Mouse (Mus musculus) right cerebral cortex, postnatal 36 days (tissue): ENCODE results near the gene Mgme1.

Experiments used
- DNase-seq, 2 experiments: peaks; one replicate each; pipeline ENCODE4 v3.0.0; 2022; ENCODE audit warnings: low spot score in 2 of 2, mixed read lengths in 1 of 2

The Mgme1 gene

DNA sequence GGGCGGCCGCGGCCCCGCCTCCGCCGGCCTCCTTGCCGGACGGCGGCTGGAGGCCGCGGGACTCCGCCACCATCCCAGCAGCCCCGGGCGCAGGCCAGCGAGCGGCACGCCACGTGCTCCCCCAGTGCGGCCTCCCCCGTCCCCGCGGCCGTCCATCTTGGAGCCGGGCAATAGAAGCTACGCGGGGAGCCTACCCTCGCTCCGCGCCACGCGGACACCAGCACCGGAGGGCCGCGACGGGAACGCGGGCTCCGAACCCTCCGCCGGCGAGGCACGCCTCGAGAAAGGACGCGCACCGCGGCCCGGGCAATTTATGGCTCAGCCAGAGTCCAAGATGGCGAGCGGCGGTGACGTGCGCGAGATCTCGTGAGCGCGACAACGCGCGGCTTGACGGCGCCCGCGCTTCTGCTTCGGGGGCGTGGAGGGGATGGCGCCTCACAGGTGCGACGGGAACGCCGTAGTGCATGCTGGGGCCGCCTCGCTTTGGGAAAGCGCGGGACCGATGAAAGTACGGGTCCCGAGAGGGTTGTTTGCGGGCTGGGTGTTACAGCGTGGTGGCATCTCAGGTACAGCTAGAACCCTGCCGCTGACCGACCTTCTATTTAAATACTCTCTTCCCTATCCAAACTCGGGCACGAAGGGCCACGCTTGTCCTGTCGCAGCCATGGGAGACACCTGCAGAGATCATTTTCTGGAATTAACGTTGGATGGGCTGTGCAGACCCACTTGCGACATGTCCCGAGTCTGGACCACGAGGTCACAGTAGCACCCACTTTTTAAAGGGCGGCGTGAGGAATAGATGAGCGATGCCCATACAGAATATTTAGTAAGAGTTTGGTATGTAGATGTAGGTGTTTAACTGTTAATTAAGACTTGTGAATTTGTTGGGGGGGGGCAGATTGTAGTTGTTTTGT, at the start of gene Mgme1, which contains the start of gene Snx5:
Gene Mgme1, plus strand, starts transcription at position 157 of the 914 bp plus-strand sequence.
Gene Snx5, minus strand, starts transcription at position 400 of the 914 bp plus-strand sequence.
- DNase-seq, result peak; percentile 92 to 94

DNA sequence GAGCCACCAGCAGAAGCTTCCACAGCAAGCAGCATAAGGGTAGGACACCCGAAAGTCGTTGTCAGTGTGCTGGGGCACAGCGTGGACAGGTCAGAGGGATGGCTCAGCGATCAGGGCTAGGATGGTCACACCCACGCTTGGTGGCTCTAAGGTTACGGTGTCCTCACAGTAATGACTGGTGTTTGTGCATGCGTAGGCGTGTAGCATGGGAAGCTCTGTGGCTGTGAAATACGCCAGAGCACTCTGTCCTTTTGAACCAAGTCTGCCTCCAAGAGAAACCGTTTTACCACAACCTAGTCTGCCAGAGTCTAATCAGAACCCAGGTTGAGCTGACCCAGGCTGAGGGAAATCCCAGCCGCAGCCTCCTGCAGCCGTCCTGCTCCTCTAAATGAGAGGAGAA, 46.1 kb upstream of the Mgme1 start:
- no peak for DNase-seq

DNA sequence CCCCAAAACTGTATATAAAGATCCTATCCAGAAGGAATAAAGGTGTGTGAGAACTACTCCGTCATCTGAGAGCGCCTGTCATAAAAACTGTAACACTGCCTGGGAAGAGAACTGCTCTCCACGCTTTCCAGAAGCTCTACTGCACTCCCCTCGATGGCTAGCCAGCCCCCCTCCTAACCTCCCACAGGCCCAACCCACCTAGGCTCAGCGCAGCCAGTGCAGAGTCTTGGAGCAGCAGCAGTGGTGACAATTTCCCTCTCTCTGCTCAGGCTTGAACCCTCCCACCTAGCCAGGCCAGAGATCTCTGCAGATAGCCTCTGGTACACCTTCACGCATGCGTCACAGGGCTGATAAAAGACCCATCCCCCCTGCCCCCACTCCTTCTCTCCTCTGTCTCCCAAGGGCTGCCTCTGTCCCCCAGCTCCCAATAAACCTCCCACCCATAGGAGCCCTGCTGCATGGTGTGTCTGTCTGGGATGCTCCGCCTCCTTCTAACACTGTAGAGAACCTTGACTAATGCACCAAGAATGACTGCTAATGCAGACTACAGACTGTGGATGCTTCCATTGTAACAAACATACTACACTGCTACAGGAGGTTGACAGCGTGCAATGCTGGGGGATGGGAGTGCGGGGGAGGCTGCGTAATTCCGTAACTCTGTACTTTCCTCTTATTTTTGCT, 43.4 kb upstream of the Mgme1 start:
- no peak for DNase-seq

DNA sequence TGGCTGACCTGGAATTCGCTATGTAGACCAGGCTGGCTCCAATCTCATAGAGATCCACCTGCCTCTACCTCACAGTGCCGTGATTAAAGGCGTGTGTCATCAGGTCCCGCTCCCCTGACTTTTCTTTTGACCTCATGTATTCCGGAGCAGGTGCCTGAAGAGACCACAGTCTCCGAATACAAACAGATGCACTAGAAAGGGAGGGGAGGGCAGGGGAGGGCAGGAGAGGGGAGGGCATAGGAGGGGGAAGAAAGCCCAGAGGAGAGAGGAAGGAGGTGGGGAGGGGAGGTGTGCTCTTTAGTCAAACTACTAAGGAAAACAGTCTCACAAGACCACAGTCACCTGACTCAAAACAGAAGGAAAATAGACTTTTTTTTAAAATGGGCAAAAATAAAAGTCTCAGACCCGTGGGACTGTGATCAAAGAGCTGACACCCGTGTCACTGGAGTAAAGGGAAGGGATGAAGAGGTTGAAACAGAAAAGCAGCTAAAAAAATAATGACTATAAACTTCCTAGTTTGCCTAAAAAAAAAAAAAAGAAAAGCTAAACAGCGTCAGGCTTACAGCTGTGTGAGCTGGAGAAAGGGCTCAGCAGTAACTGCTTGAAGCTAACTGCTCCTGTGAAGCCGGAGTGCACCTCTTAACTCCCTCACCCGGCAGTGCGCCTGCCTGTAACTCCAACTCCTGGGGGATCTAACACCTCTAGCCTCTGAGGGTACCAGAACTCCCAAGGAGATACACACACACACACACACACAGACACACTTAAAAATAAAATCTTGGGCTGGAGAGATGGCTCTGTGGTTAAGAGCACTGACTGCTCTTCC, 41.7 kb upstream of the Mgme1 start:
- no peak for DNase-seq

DNA sequence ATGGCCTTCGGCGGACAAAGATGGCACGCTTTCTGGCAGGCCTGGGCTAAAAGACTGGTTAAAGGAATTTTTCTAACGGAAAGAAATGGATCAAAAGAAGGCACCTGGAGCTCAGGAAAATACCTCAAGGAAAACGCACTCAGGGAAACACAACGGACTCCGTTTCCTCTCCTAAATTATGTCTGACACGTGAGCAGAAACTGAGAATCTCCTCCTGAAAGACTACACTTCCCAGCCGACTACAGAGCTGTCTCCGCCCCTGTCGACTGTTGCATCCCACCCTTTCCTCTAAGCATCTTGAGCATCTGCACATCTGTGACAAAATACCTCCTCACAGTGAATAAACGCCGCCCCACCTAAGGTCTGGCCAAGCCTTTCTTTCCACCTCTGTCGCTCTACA, 40.8 kb upstream of the Mgme1 start:
- no peak for DNase-seq

DNA sequence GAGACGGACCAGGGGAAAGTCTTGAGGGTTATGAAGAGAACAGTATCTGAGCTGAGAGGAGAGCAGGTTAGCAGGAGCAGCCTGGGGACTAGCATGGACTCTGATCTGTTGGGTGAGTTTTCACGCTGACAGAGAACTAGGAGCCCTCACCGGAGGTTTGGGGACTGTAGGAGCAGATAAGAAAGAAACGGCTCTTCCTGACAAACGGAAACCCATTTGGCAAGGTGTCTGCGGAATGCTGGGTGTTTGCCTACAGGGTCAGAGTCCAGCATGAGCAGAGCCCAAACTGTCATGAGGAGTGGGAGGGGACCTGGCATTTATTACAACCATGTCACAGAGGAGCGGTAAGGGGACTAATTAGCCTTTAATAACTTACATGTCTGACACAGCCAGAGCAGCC, 40.0 kb upstream of the Mgme1 start:
- DNase-seq, result no peak

DNA sequence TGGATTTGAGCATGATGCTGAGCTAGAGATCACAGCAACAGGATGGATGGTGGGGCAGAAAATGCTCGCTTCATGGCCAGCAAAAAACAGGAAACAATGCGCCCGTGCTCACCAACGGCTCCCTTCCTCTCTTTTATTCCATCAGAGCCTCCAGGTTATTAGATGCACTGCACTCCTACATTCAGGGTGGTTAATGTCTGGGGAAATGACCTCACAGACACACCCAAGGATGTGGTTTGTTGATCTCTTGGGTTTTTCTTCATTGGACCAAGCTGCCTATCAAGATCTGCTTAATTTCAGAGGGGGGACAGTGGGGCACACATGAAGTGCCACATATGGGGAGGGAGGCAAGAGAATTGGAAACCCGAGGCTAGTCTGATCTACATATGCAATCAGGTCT, 39.3 kb upstream of the Mgme1 start:
- DNase-seq, result no peak

DNA sequence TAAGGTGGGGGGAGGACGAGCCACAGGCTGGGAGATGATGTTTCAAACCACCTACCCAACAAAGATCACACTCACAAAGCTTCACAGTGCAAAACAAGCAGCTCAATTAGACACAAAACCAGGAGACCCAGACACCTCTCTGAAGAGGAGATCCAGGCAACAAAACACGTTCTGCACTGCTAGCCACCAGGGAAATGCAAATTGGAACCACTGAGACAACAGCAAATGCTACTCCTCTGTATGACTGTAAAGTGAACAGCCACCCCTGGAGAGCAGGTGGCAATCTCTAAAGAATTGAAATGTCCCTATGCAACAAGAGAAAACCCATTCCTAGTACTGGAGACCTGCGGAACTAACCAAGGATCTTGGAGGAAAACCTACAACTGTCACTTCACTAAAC, 36.9 kb upstream of the Mgme1 start:
- DNase-seq, result no peak

DNA sequence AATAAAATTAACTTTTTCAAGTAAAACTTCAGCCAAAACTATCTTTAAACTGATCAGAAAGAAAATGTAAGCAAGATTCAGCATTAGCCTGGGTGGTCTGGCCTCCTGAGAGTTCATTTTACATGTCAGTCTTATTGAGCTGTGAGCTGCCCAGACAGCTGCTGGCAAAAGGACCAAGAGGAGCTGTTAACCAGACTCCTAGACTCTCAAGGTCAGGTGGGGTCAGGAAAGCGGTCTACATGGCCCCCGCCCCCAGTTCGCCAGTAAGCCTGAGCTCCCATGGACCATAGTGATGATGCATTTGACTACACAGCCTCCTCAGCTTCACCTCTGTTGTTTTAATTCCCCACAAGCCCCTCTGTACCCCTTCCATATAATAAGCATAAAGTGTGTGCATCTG, 34.7 kb upstream of the Mgme1 start:
- DNase-seq, result no peak

DNA sequence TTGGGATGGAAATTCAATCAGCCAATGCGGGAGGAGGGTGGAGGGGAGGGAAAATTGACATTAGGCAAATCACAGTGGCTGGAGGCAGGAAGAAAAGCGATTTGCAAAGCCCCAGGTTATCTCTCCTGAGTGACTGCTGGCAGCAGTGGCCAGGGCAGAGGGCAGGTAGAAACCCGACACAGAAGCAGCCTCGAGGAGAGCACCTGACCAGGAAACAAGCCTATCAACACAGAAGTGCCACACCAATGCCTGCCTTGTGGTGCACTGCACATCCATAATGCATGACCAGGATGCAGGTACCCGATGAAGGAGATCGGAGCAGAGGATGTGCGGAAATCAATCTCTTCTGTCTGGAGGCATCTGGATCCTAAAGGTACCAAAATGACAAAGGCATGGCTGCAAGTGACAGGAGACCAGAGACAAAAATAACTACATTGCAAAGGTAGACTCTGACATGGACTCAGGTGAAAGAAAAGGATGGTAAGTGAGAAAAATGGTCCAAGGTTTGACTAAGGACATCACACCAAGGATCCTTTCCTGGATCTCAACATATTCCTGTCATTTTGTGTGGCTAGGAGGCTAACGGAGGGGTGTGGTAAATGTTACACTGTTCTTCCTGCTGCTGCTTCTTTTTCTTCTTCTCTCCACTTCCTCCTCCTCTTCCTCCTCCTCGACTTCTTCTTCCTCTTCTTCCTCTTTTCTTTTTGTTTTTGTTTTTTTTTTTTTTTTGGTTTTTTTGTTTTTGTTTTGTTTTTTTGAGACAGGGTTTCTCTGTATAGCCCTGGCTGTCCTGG, 33.5 kb upstream of the Mgme1 start:
- no peak for DNase-seq

DNA sequence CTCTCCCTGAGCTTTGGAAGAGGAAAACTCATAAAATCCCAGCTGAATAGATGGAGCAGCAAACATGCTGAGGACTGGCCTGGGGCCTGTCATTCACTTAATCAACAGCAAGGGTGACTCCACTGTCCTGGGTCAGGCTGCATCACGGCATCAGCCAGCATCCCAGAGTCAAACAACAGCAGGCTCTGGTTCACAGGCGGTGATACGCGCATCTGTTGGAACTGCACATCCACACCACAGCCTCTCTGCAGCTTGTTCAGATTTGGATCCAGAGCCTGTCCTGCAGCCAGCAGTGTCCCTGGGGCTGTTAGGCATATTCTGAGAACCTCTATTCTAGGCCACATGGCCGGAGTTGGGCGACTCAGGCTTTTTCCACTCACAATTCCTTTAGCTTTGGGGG, 32.1 kb upstream of the Mgme1 start:
- no peak for DNase-seq

DNA sequence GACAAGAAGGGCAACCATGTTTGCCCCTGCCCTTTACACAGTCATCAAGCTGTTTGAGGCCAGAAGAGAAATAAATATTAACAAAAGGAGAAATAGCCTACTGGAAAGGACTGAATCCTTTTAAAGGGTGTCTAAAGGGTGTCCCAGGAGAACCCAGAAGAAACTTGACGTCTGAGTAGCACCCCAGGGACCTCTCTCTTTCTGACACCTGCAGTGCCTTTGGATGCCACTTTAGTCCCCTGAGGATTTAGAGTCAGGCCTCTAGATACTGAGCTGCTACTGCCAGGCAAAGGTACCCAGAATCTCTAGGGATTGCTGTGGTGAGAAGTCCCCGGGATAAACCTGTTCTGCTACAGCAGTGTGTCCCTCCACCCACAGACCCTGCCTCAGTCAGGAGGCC, 31.1 kb upstream of the Mgme1 start:
- DNase-seq, result no peak

DNA sequence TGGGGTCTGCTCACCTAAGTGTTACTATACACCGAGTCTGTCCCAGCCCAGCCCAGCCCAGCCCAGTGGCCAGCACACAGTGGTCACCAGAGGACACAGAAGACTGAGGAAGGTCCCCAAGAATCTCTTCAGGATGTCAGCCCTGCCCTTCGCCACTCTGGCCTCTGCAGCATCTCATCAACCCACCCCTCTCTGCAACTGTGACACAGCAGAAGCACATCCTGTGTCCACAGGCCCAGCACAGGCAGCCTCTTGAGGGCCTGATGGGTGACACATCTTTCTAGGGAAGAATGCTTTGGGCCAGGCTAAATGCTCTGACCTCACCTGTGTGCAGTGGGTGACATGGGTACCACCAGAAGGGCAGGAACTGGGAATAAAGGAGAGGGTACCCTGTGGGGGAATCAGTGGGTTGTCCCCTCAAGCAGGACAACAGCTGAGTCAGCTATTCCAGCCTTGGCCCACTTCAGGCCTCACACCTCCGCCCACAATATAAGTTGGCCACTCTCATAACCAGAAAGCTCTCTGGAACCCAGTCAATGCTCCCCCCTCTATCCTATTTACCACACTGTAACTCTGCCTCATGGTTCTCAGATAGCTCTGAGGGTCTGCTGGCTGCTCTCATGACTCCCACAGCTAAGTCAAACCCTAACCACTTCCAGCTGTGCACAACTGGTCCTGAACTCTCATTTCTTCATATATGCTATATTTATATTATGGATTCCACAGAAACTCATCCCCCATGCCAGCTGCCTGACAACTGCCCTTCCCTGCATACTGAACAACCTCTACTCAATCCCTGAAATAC, 30.2 kb upstream of the Mgme1 start:
- no peak for DNase-seq

DNA sequence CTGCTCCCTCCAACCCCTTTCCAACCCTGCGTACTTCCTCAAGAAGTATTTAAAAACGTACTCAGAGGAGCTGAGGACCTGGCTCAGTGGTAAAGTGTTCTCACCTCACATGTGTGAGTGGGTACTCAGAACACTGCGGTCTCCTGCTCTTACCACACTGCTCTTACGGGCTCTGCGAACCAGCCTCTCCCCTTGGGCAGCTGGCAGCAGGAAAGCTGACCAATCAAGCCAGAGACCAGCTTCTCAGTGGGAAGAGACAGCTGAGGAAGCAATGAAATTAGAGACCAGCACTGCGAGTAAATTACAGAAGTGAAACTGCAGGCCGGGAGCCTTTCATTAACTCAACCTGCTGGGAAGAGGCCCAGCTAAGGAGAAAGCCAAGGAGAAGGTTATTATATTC, 25.0 kb upstream of the Mgme1 start:
- no peak for DNase-seq

DNA sequence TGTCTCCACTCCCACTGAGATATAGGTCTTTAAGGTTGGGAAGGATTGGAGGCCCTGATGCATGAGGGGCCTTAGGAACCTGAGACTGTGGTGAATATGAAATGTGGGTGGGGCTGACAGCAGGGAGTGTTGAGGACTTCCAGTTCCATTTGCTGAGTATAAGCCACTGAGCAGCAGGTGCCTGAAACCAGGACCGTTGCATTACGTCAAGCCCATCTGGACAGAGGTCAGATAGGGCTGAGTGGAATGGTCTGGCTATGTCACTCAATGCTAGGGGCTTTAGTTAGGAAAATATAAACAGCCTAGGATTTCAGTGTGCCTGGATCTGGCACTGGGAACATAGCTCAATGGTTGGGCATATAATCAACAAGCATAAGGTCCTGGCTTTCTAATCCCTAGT, 24.2 kb upstream of the Mgme1 start:
- no peak for DNase-seq

DNA sequence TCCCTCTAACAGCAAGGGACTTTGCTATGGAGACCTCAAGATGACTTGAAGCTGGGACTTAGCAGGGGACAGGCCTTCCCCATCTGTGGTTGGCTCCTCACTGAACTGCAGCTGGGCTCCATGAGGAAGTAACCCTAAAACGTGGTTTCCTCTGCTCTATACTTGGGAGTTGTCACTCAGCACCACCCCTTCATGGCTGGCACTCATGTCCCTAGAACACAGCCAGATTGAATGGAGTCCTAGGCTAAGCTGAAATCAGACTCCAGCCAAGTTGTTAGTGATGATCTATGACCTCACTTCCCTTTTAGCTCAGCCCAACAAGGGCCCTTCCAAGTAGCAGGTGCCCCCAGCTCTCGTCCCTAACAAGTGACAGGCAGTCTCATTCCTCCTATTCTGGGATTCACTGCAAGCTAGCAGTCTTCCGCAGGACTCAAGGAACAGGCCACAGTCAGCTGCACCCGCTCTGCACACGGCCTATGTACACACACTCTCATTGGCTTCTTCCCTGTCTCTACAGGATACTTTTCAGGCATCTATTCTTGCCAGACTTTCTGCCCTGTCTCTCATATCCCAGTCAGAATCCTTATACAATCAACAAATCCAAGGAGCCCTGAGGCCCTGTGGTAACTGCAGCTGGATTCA, 23.0 kb upstream of the Mgme1 start:
- no peak for DNase-seq

DNA sequence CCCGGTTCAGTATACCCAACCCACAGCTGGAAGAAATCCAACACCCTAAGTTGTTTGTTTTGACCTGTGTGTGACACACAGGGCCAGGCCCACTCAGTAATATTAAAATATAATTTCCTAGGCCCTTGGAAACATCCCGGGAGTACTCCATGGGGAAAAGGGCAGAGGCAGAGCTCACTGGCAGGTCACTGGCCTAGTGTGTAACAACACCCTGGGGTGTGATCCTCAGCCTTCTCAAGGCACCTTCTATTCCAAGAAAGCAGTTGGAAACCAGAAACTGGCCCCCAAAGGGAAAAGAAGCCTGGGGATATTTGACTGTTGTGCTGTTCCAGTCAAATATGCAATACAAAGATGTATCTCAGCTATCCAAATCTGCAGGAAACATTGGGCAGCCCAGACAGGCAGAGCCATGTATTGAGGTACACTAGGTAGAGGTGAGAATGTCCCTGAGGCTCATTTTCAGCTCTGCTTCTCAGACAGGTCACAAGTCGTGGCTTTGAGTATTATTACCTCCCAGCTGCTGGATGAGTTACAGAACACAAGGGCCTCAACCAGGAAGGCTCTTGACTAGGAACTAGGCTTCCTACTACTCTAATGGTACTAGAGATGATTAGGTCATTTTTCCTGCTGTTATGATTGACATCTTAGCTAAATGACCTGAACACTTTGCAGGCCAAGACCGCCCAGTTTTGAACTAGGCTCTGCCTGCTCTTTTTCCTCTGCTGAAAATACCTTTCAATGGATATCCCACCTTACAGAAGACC, 21.7 kb upstream of the Mgme1 start:
- DNase-seq, result no peak

DNA sequence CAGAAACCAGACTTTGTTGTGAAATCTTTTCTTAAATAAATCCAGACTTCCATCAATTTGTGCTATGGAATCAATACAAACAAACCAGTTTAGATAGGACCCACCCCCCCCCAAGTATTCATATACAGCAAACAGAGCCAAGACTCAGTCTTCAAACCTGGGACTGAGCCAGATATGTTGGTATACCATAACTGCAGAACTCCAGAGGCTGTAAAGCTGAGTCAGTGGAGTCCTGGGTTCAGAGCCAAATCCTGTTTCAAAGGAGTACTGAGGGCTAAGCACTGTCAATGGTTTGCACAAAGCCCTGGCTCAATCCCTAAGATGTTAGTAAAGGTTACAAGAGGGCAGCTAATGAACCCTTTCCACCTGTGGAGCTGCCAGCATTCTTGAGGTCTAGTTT, 20.4 kb upstream of the Mgme1 start:
- no peak for DNase-seq

DNA sequence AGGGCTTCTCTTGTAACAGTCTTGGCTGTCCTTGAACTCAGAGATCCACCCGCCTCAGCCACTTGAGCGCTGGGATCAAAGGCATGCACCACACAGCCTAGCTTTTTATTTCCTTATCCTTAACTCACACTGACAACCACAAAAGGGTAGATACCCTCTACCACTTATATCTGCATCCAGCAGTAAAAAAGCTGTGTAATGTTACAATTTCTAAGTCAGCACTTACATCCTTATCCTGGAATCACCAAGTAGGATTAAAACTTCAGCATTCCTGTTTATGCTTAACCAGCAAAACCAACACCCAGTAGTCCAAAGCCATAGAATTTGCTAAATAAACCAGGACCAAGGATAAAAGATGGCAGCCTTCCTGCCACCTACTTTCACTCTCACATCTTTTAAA, 7.6 kb upstream of the Mgme1 start:
- DNase-seq, result no peak
